Mouse (Mus musculus) gonadal fat pad, adult 2 months (tissue): ENCODE data around the gene Slc25a20. TPM values are rescaled to one million over a fixed set of nuclear protein-coding genes. Genes with fewer than 3 reads are reported as not detected.

Source experiments
- polyA plus RNA-seq: library from polyadenylated mRNA; depleted of rRNA; stranded (reverse); fragments of >200 nt; gene quantifications from 2 replicates; pipeline ENCODE4 v1.2.3, GENCODE M21; 2012; rRNA removed

Gene Slc25a20
- polyA plus RNA-seq, 1 experiment = 29.2 TPM

Other genes starting within 250 kb of the Slc25a20 start
- gene Ccdc36, start 233.6 kb upstream of the Slc25a20 start, polyA plus RNA-seq = 0.04 and 0.16 TPM in 2 replicates
- gene BC048562, start 225.6 kb upstream of the Slc25a20 start, polyA plus RNA-seq = not detected in 2 replicates
- 21.5 and 23.2 TPM in 2 replicates for gene Ccdc71, start 201.6 kb upstream of the Slc25a20 start, polyA plus RNA-seq
- gene Klhdc8b, start 200.5 kb upstream of the Slc25a20 start, polyA plus RNA-seq = 56.8 and 58.8 TPM in 2 replicates
- gene Lamb2, start 182.4 kb upstream of the Slc25a20 start, polyA plus RNA-seq = 174 and 220 TPM in 2 replicates
- gene Usp19, start 171.5 kb upstream of the Slc25a20 start, polyA plus RNA-seq = 150 and 161 TPM in 2 replicates
- gene Qars, start 154.4 kb upstream of the Slc25a20 start, polyA plus RNA-seq = 248 and 249 TPM in 2 replicates
- 92.2 and 108 TPM in 2 replicates for gene Qrich1, start 145.3 kb upstream of the Slc25a20 start, polyA plus RNA-seq
- 79.5 and 90.1 TPM in 2 replicates for gene Impdh2, start 101.8 kb upstream of the Slc25a20 start, polyA plus RNA-seq
- gene Ndufaf3, start 94.7 kb upstream of the Slc25a20 start, polyA plus RNA-seq = 49.3 and 63.1 TPM in 2 replicates
- 197 and 214 TPM in 2 replicates for gene Dalrd3, start 92.2 kb upstream of the Slc25a20 start, polyA plus RNA-seq
- gene Wdr6, start 83.3 kb upstream of the Slc25a20 start, polyA plus RNA-seq = 48.1 and 59.1 TPM in 2 replicates
- 9.5 and 11.4 TPM in 2 replicates for gene P4htm, start 64.4 kb upstream of the Slc25a20 start, polyA plus RNA-seq
- 40.2 and 44.6 TPM in 2 replicates for gene Arih2, start 12.7 kb upstream of the Slc25a20 start, polyA plus RNA-seq
- gene Prkar2a, start 27.2 kb downstream of the Slc25a20 start, polyA plus RNA-seq = 18.3 and 18.9 TPM in 2 replicates
- 261 and 273 TPM in 2 replicates for gene Ip6k2, start 121.7 kb downstream of the Slc25a20 start, polyA plus RNA-seq
- gene Nckipsd, start 146.3 kb downstream of the Slc25a20 start, polyA plus RNA-seq = 43.0 and 46.4 TPM in 2 replicates
- 1.0 and 1.1 TPM in 2 replicates for gene Celsr3, start 164.2 kb downstream of the Slc25a20 start, polyA plus RNA-seq
- gene Slc26a6, start 191.2 kb downstream of the Slc25a20 start, polyA plus RNA-seq = 10.7 and 17.5 TPM in 2 replicates